28 mouse cellular contexts compared by ENCODE assay signal in the genomic region with DNA sequence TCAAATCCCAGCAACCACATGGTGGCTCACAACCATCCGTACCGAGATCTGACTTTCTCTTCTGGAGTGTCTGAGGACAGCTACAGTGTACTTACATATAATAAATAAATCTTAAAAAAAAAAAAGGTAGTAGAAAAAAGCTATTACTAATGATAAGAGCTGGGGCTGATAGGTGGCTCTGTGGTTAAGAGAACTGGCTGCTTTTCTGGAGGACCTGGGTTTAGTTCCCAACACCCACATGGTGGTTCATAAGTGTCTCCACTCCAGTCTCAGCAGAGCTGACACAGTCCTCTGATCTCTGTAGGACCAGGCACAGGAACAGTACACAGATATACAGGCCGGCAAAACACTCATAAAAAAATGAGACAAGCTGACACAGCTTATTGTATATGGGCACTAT.
"Had no signal": no experiment of that assay in that cellular context is flagged by ENCODE, and none has a peak within 500 bp of the region (broad histone marks: within the 10 kb centered on the region; RNA-seq: fewer than 3 reads in every experiment).

No protein-coding gene starts in this region.

- H3K27ac ChIP-seq: embryonic facial prominence, embryonic 10.5 days; embryonic facial prominence, embryonic 12.5 days; embryonic facial prominence, embryonic 13.5 days; embryonic facial prominence, embryonic 15.5 days; forebrain, embryonic 10.5 days; forebrain, embryonic 12.5 days; forebrain, embryonic 13.5 days; forebrain, embryonic 15.5 days; gastrocnemius, adult 2 months; heart, adult 2 months; heart, embryonic 10.5 days had no signal

- ATAC-seq: forebrain, embryonic 13.5 days; forebrain, embryonic 14.5 days; forebrain, embryonic 15.5 days; forebrain, embryonic 16.5 days; forebrain, postnatal 0 days had no signal

- H3K4me1 ChIP-seq: embryonic facial prominence, embryonic 10.5 days; embryonic facial prominence, embryonic 12.5 days; embryonic facial prominence, embryonic 13.5 days; embryonic facial prominence, embryonic 15.5 days; forebrain, embryonic 12.5 days; forebrain, embryonic 13.5 days; forebrain, embryonic 15.5 days; heart, embryonic 10.5 days had no signal

- H3K36me3 ChIP-seq: embryonic facial prominence, embryonic 10.5 days; embryonic facial prominence, embryonic 12.5 days; embryonic facial prominence, embryonic 13.5 days; embryonic facial prominence, embryonic 15.5 days; forebrain, embryonic 10.5 days; forebrain, embryonic 12.5 days; forebrain, embryonic 15.5 days; heart, embryonic 10.5 days had no signal

- DNase-seq: cerebellum, adult 8-10 months; cerebellum, adult 9-10 months; cerebellum, adult 9-11 months; cerebellum, postnatal 10 days; cerebellum, postnatal 14 days; cerebellum, postnatal 25 days; cerebellum, postnatal 36 days; embryo, embryonic 11 days; forebrain, postnatal 0 days; gastrocnemius, adult 2 months; gastrocnemius, postnatal 10 days; gastrocnemius, postnatal 14 days; gastrocnemius, postnatal 25 days; gastrocnemius, postnatal 36 days; heart, adult 18-20 months; heart, adult 2 months had no signal

- H3K27me3 ChIP-seq: embryonic facial prominence, embryonic 12.5 days; embryonic facial prominence, embryonic 13.5 days; embryonic facial prominence, embryonic 15.5 days; forebrain, embryonic 12.5 days; forebrain, embryonic 13.5 days; forebrain, embryonic 15.5 days had no signal

- H3K4me3 ChIP-seq: embryonic facial prominence, embryonic 10.5 days; embryonic facial prominence, embryonic 12.5 days; embryonic facial prominence, embryonic 13.5 days; embryonic facial prominence, embryonic 15.5 days; erythroblast, embryonic 14.5 days; forebrain, embryonic 10.5 days; forebrain, embryonic 12.5 days; forebrain, embryonic 13.5 days; forebrain, embryonic 15.5 days; gastrocnemius, adult 2 months; heart, adult 2 months; heart, embryonic 10.5 days had no signal

- H3K9ac ChIP-seq: embryonic facial prominence, embryonic 12.5 days; embryonic facial prominence, embryonic 13.5 days; embryonic facial prominence, embryonic 15.5 days; forebrain, embryonic 12.5 days; forebrain, embryonic 13.5 days; forebrain, embryonic 15.5 days; forebrain, postnatal 0 days had no signal

- H3K9me3 ChIP-seq: embryonic facial prominence, embryonic 10.5 days; embryonic facial prominence, embryonic 12.5 days; embryonic facial prominence, embryonic 13.5 days; embryonic facial prominence, embryonic 15.5 days; forebrain, embryonic 10.5 days; forebrain, embryonic 12.5 days; forebrain, embryonic 13.5 days; forebrain, embryonic 15.5 days; heart, embryonic 10.5 days had no signal
